Mouse (Mus musculus): ENCODE results near the gene Ccn5. TPM values are rescaled to one million over a fixed set of nuclear protein-coding genes. Genes with fewer than 3 reads are reported as not detected.

Gene Ccn5
- polyA plus RNA-seq (2015; fragmentation: Nextera tagmentation; extraction: Ambion mirVana): 1.3 and 1.7 TPM in 2 replicates

DNA sequence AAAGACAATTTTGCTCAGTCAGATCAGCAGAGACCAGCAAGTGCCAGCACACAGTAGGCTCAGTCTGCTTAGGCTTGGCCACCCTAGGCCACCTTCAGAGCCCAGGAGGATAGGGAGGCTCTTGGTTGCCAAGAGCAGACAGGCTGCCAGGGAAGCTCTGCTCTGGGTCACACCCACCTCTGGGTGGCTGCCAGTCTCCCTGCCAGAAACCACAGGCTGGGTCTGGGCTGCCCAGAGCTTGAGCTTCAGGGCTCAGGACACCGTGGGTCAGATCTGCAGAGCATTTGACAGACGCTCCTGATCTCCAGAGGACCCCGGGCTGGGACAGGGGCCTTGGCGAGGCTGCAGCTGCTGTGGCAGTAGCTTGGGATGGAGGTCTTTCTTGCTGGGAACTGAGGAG lies at the start of gene Ccn5:
Ccn5 (plus strand) TSS at position 255 of the 400 bp plus-strand sequence.
- H3K4me1 ChIP-seq (ENCODE audit: control insufficient read depth, insufficient read depth, low read length): 0 out of 2 replicates have a peak, but pooled peaks cover 2% of the 10 kb centered on the region
- H3K4me3 ChIP-seq (ENCODE audit: low read length): no peak within 1 kb of the TSS
- 0 out of 2 replicates have a peak, but pooled peaks cover 2% of the 10 kb centered on the region for H3K9me3 ChIP-seq (replicated peaks; ENCODE audit: control insufficient read depth, low read length)
- WGBS: 35% methylated on average over 4 of the region's 4 CpGs
- no peak within 1 kb of the TSS for H3K9ac ChIP-seq (ENCODE audit: low read length)
- H3K27ac ChIP-seq (ENCODE audit: low read length): no peak within 1 kb of the TSS
- peaks cover 17% of the 10 kb centered on the region for H3K27me3 ChIP-seq (ENCODE audit: control insufficient read depth, insufficient read depth, low read length)
- no peaks in the 10 kb centered on the region for H3K36me3 ChIP-seq (ENCODE audit: control insufficient read depth, insufficient read depth)
- H3K4me2 ChIP-seq (ENCODE audit: low read depth, low read length): no peak within 1 kb of the TSS
- ATAC-seq (replicated peaks; ENCODE audit: extremely low read depth, insufficient read depth, low FRiP score): no peak

- 27% methylated on average over 13 of the region's 13 CpGs for WGBS
These were observed 44.0 kb upstream of the Ccn5 start for GRCm38 (mm10) chr2:163776661-163777060.

GRCm38 (mm10) chr2:163777061-163777460 lies 43.6 kb upstream of the Ccn5 start:
- no peak overlapping the region for H3K9ac ChIP-seq (ENCODE audit: low read length)
- 10% methylated on average over 2 of the region's 2 CpGs for WGBS
- no peak for ATAC-seq (replicated peaks; ENCODE audit: extremely low read depth, insufficient read depth, low FRiP score)
- no peaks in the 10 kb centered on the region for H3K4me1 ChIP-seq (ENCODE audit: control insufficient read depth, insufficient read depth, low read length)
- no peaks in the 10 kb centered on the region for H3K9me3 ChIP-seq (replicated peaks; ENCODE audit: control insufficient read depth, low read length)
- H3K4me3 ChIP-seq (ENCODE audit: low read length): no peak overlapping the region
- no peak overlapping the region for H3K27ac ChIP-seq (ENCODE audit: low read length)
- peaks cover 2% of the 10 kb centered on the region; the same call in 1 of the 2 replicates for H3K27me3 ChIP-seq (ENCODE audit: control insufficient read depth, insufficient read depth, low read length)
- H3K36me3 ChIP-seq (ENCODE audit: control insufficient read depth, insufficient read depth): no peaks in the 10 kb centered on the region
- H3K4me2 ChIP-seq (ENCODE audit: low read depth, low read length): no peak overlapping the region

More at GRCm38 (mm10) chr2:163776661-163777060, 44.0 kb upstream of the Ccn5 start:
- Histone ChIP-seq H3K4me1 (ENCODE audit: control insufficient read depth, insufficient read depth, low read length) (no peaks in the 10 kb centered on the region), H3K4me3 (ENCODE audit: low read length) (no peak overlapping the region), H3K27me3 (ENCODE audit: control insufficient read depth, insufficient read depth, low read length) (peaks cover 4% of the 10 kb centered on the region), H3K9me3 (replicated peaks; ENCODE audit: control insufficient read depth, low read length) (no peaks in the 10 kb centered on the region), H3K9ac (ENCODE audit: low read length) (no peak overlapping the region), H3K36me3 (ENCODE audit: control insufficient read depth, insufficient read depth) (no peaks in the 10 kb centered on the region), H3K4me2 (ENCODE audit: low read depth, low read length) (no peak overlapping the region), H3K27ac (ENCODE audit: low read length) (no peak overlapping the region)
- no peak for ATAC-seq (replicated peaks; ENCODE audit: extremely low read depth, insufficient read depth, low FRiP score)

GRCm38 (mm10) chr2:163778896-163779295 lies 41.8 kb upstream of the Ccn5 start:
- H3K27ac ChIP-seq (ENCODE audit: low read length): no peak overlapping the region
- 80% methylated on average over 4 of the region's 4 CpGs for WGBS

DNA sequence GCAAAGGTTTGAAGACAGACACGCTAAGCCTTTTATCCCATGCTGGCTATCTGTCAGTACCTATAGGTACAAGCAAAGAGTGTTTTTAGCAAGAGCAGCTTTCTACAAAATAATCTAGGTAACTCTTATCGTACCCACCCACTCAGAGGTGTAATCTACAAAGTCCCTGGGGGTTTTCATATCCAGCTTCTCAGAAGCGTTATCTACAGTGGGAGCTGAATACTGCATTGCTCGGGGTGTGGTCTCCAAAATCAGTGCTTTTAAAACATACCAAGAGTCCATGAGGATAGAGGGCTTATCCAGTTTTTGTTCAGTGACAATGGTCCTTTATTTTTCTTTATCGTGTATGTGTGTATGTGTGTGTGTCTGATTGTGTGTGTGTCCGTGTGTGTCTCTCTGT lies 37.3 kb upstream of the Ccn5 start:
- Histone ChIP-seq H3K27me3 (ENCODE audit: control insufficient read depth, insufficient read depth, low read length) (peaks cover 4% of the 10 kb centered on the region), H3K4me3 (ENCODE audit: low read length) (no peak overlapping the region), H3K4me2 (ENCODE audit: low read depth, low read length) (no peak overlapping the region), H3K9me3 (replicated peaks; ENCODE audit: control insufficient read depth, low read length) (no peaks in the 10 kb centered on the region), H3K36me3 (ENCODE audit: control insufficient read depth, insufficient read depth) (no peaks in the 10 kb centered on the region), H3K9ac (ENCODE audit: low read length) (no peak overlapping the region), H3K27ac (ENCODE audit: low read length) (no peak overlapping the region), H3K4me1 (ENCODE audit: control insufficient read depth, insufficient read depth, low read length) (peaks cover 2% of the 10 kb centered on the region; the same call in 1 of the 2 replicates)
- no peak for ATAC-seq (replicated peaks; ENCODE audit: extremely low read depth, insufficient read depth, low FRiP score)
- 66% methylated on average over 6 of the region's 6 CpGs for WGBS

More at GRCm38 (mm10) chr2:163778896-163779295, 41.8 kb upstream of the Ccn5 start:
- H3K4me2 ChIP-seq (ENCODE audit: low read depth, low read length): no peak overlapping the region
- H3K27me3 ChIP-seq (ENCODE audit: control insufficient read depth, insufficient read depth, low read length): peaks cover 2% of the 10 kb centered on the region; the same call in 1 of the 2 replicates
- no peak overlapping the region for H3K4me3 ChIP-seq (ENCODE audit: low read length)
- peaks cover under 1% of the 10 kb centered on the region; the same call in 1 of the 2 replicates for H3K4me1 ChIP-seq (ENCODE audit: control insufficient read depth, insufficient read depth, low read length)
- H3K36me3 ChIP-seq (ENCODE audit: control insufficient read depth, insufficient read depth): no peaks in the 10 kb centered on the region
- H3K9me3 ChIP-seq (replicated peaks; ENCODE audit: control insufficient read depth, low read length): no peaks in the 10 kb centered on the region
- no peak for ATAC-seq (replicated peaks; ENCODE audit: extremely low read depth, insufficient read depth, low FRiP score)
- H3K9ac ChIP-seq (ENCODE audit: low read length): no peak overlapping the region

DNA sequence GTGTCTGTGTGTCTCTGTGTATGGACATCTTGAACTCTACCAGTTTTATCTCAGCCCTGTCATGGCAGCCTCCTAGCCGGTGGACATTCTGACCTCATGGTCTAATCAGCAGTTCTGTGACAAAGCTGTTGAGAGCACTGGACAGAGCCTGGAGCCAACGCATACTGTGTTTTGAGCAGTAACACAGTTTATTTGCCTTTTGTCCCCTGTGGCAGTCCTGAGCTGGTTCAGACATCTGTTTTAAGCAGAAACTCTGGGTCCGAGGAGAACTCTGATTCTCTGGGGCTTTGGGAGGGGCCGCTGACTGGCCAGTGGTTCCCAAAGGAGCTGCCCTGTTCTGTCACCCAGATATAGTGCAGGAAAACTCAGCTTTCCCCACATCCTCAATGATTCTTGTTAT lies 36.8 kb upstream of the Ccn5 start:
- no peak overlapping the region for H3K9ac ChIP-seq (ENCODE audit: low read length)
- peaks cover 2% of the 10 kb centered on the region; the same call in 1 of the 2 replicates for H3K4me1 ChIP-seq (ENCODE audit: control insufficient read depth, insufficient read depth, low read length)
- WGBS: 44% methylated on average over 4 of the region's 4 CpGs
- no peak; the same call in 1 of the 2 replicates for ATAC-seq (replicated peaks; ENCODE audit: extremely low read depth, insufficient read depth, low FRiP score)
- no peak overlapping the region for H3K27ac ChIP-seq (ENCODE audit: low read length)
- H3K4me3 ChIP-seq (ENCODE audit: low read length): no peak overlapping the region
- no peaks in the 10 kb centered on the region for H3K36me3 ChIP-seq (ENCODE audit: control insufficient read depth, insufficient read depth)
- H3K4me2 ChIP-seq (ENCODE audit: low read depth, low read length): no peak overlapping the region
- H3K9me3 ChIP-seq (replicated peaks; ENCODE audit: control insufficient read depth, low read length): no peaks in the 10 kb centered on the region
- H3K27me3 ChIP-seq (ENCODE audit: control insufficient read depth, insufficient read depth, low read length): peaks cover 4% of the 10 kb centered on the region

GRCm38 (mm10) chr2:163787086-163787485 lies 33.6 kb upstream of the Ccn5 start:
- no peaks in the 10 kb centered on the region for H3K9me3 ChIP-seq (replicated peaks; ENCODE audit: control insufficient read depth, low read length)
- H3K27ac ChIP-seq (ENCODE audit: low read length): no peak overlapping the region
- no peak overlapping the region for H3K4me3 ChIP-seq (ENCODE audit: low read length)
- H3K9ac ChIP-seq (ENCODE audit: low read length): no peak overlapping the region
- H3K27me3 ChIP-seq (ENCODE audit: control insufficient read depth, insufficient read depth, low read length): peaks cover 4% of the 10 kb centered on the region; the same call in 1 of the 2 replicates
- H3K36me3 ChIP-seq (ENCODE audit: control insufficient read depth, insufficient read depth): no peaks in the 10 kb centered on the region
- 78% methylated on average over 6 of the region's 6 CpGs for WGBS
- no peak overlapping the region for H3K4me2 ChIP-seq (ENCODE audit: low read depth, low read length)
- ATAC-seq (replicated peaks; ENCODE audit: extremely low read depth, insufficient read depth, low FRiP score): no peak
- H3K4me1 ChIP-seq (ENCODE audit: control insufficient read depth, insufficient read depth, low read length): peaks cover 2% of the 10 kb centered on the region; the same call in 1 of the 2 replicates

- Histone ChIP-seq H3K9me3 (replicated peaks; ENCODE audit: control insufficient read depth, low read length) (no peaks in the 10 kb centered on the region), H3K9ac (ENCODE audit: low read length) (no peak overlapping the region), H3K27ac (ENCODE audit: low read length) (no peak overlapping the region), H3K27me3 (ENCODE audit: control insufficient read depth, insufficient read depth, low read length) (peaks cover 4% of the 10 kb centered on the region; the same call in 1 of the 2 replicates), H3K36me3 (ENCODE audit: control insufficient read depth, insufficient read depth) (no peaks in the 10 kb centered on the region), H3K4me3 (ENCODE audit: low read length) (no peak overlapping the region), H3K4me1 (ENCODE audit: control insufficient read depth, insufficient read depth, low read length) (peaks cover 2% of the 10 kb centered on the region; the same call in 1 of the 2 replicates), H3K4me2 (ENCODE audit: low read depth, low read length) (no peak overlapping the region)
- 39% methylated on average over 3 of the region's 3 CpGs for WGBS
- ATAC-seq (replicated peaks; ENCODE audit: extremely low read depth, insufficient read depth, low FRiP score): no peak
These were observed 33.0 kb upstream of the Ccn5 start for GRCm38 (mm10) chr2:163787709-163788108.

DNA sequence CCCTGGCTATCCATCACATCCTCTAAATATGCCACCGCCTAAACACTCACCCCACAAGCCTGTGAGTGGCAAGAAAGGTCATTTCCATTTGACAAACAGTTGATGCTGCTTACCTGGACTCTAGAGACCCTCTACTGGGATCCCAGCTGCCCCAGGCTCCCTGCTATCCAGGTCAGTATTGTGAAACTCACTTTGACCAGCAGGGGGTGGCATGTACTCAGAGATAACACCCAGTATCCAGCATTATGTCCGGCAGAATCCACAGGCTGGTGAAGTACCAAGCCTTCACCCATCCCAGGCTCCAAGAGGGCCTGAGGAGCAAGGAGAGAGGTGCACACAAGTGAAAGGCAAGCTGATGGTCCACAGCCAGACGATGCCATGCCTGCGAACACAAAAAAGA lies 32.2 kb upstream of the Ccn5 start:
- WGBS: 74% methylated on average over 4 of the region's 4 CpGs
- no peak overlapping the region for H3K9ac ChIP-seq (ENCODE audit: low read length)
- no peak overlapping the region for H3K27ac ChIP-seq (ENCODE audit: low read length)
- ATAC-seq (replicated peaks; ENCODE audit: extremely low read depth, insufficient read depth, low FRiP score): no peak
- no peaks in the 10 kb centered on the region for H3K9me3 ChIP-seq (replicated peaks; ENCODE audit: control insufficient read depth, low read length)
- H3K4me3 ChIP-seq (ENCODE audit: low read length): no peak overlapping the region
- H3K4me1 ChIP-seq (ENCODE audit: control insufficient read depth, insufficient read depth, low read length): peaks cover 2% of the 10 kb centered on the region; the same call in 1 of the 2 replicates
- no peaks in the 10 kb centered on the region for H3K36me3 ChIP-seq (ENCODE audit: control insufficient read depth, insufficient read depth)
- peaks cover 4% of the 10 kb centered on the region; the same call in 1 of the 2 replicates for H3K27me3 ChIP-seq (ENCODE audit: control insufficient read depth, insufficient read depth, low read length)
- H3K4me2 ChIP-seq (ENCODE audit: low read depth, low read length): no peak overlapping the region
